Mouse (Mus musculus): ENCODE measurements around the gene Zfhx3.

Gene Zfhx3

GRCm38 (mm10) chr8:108613280-108613679 lies 670.8 kb downstream of the Zfhx3 start:
- ChIA-PET POLR2A (interaction anchor here in 1 of 4 experiments (0.7 kb wide), 1 partner anchor 207 kb away, joined by 3 read pairs; no protein-coding TSS in a partner anchor), CTCF (interaction anchor here in 2 of 4 experiments (0.6 to 1.4 kb wide), 2 partner anchors 9 to 17 kb away, joined by 3 read pairs; no protein-coding TSS in a partner anchor)

GRCm38 (mm10) chr8:108621296-108621695 lies 678.9 kb downstream of the Zfhx3 start:
- POLR2A ChIA-PET, result interaction anchor here in 1 of 4 experiments (0.6 kb wide), 1 partner anchor 667 kb away, joined by 3 read pairs; no protein-coding TSS in a partner anchor
- CTCF ChIA-PET, result interaction anchor here in 2 of 4 experiments (0.6 kb wide), 2 partner anchors 170 to 590 kb away, joined by 3 read pairs; no protein-coding TSS in a partner anchor

GRCm38 (mm10) chr8:108623660-108624059 lies 681.2 kb downstream of the Zfhx3 start:
- CTCF ChIA-PET, result no interaction called here
- POLR2A ChIA-PET, result no interaction called here

GRCm38 (mm10) chr8:108625571-108626120 lies 683.2 kb downstream of the Zfhx3 start:
- CTCF ChIA-PET, result no interaction called here
- POLR2A ChIA-PET, result no interaction called here

- ChIA-PET POLR2A (no interaction called here), CTCF (no interaction called here)
These were observed 688.6 kb downstream of the Zfhx3 start for GRCm38 (mm10) chr8:108631069-108631468.

GRCm38 (mm10) chr8:108634282-108634681 lies 691.8 kb downstream of the Zfhx3 start:
- ChIA-PET CTCF (no interaction called here), POLR2A (no interaction called here)

GRCm38 (mm10) chr8:108637887-108638286 lies 695.4 kb downstream of the Zfhx3 start:
- POLR2A ChIA-PET, result no interaction called here

GRCm38 (mm10) chr8:108645660-108646059 lies 703.2 kb downstream of the Zfhx3 start:
- POLR2A ChIA-PET, result interaction anchor here in 1 of 4 experiments (1.5 kb wide), 1 partner anchor 77 kb away, joined by 5 read pairs; no protein-coding TSS in a partner anchor

More at GRCm38 (mm10) chr8:108637887-108638286, 695.4 kb downstream of the Zfhx3 start:
- CTCF ChIA-PET, result interaction anchor here in 1 of 4 experiments (0.6 kb wide), 1 partner anchor 221 kb away, joined by 9 read pairs; no protein-coding TSS in a partner anchor

GRCm38 (mm10) chr8:108647556-108647955 lies 705.1 kb downstream of the Zfhx3 start:
- POLR2A ChIA-PET, result interaction anchor here in 1 of 4 experiments (0.8 kb wide), 1 partner anchor 61 kb away, joined by 4 read pairs; no protein-coding TSS in a partner anchor

More at GRCm38 (mm10) chr8:108645660-108646059, 703.2 kb downstream of the Zfhx3 start:
- CTCF ChIA-PET, result interaction anchor here in 1 of 4 experiments (0.6 kb wide), 1 partner anchor 19 kb away, joined by 3 read pairs; no protein-coding TSS in a partner anchor

GRCm38 (mm10) chr8:108648993-108649392 lies 706.5 kb downstream of the Zfhx3 start:
- ChIA-PET CTCF (no interaction called here), POLR2A (no interaction called here)

More at GRCm38 (mm10) chr8:108647556-108647955, 705.1 kb downstream of the Zfhx3 start:
- CTCF ChIA-PET, result no interaction called here

GRCm38 (mm10) chr8:108650837-108651236 lies 708.4 kb downstream of the Zfhx3 start:
- ChIA-PET POLR2A (no interaction called here), CTCF (no interaction called here)

GRCm38 (mm10) chr8:108661486-108662093 lies 719.1 kb downstream of the Zfhx3 start:
- CTCF ChIA-PET, result no interaction called here
- POLR2A ChIA-PET, result interaction anchor here in 1 of 4 experiments (0.7 kb wide), 1 partner anchor 223 kb away, joined by 3 read pairs; no protein-coding TSS in a partner anchor

- ChIA-PET CTCF (no interaction called here), POLR2A (no interaction called here)
These were observed 720.3 kb downstream of the Zfhx3 start for GRCm38 (mm10) chr8:108662766-108663165.

GRCm38 (mm10) chr8:108671939-108672515 lies 729.6 kb downstream of the Zfhx3 start:
- CTCF ChIA-PET, result interaction anchor here (0.6 to 0.7 kb wide), 4 partner anchors 80 to 864 kb away, joined by 3 to 7 read pairs (median 3); no protein-coding TSS in a partner anchor

GRCm38 (mm10) chr8:108675001-108675525 lies 732.6 kb downstream of the Zfhx3 start:
- ChIA-PET CTCF (no interaction called here), POLR2A (interaction anchor here in 1 of 4 experiments (0.6 kb wide), 1 partner anchor 38 kb away, joined by 3 read pairs; no protein-coding TSS in a partner anchor)

More at GRCm38 (mm10) chr8:108671939-108672515, 729.6 kb downstream of the Zfhx3 start:
- POLR2A ChIA-PET, result interaction anchor here in 2 of 4 experiments (0.6 kb wide), 3 partner anchors 86 to 339 kb away, joined by 3 to 5 read pairs (median 5); no protein-coding TSS in a partner anchor

GRCm38 (mm10) chr8:108689694-108690093 lies 747.2 kb downstream of the Zfhx3 start:
- CTCF ChIA-PET, result no interaction called here

GRCm38 (mm10) chr8:108690576-108691455 lies 748.4 kb downstream of the Zfhx3 start:
- CTCF ChIA-PET, result no interaction called here

More at GRCm38 (mm10) chr8:108689694-108690093, 747.2 kb downstream of the Zfhx3 start:
- POLR2A ChIA-PET, result no interaction called here

GRCm38 (mm10) chr8:108691456-108692238 lies 749.2 kb downstream of the Zfhx3 start:
- ChIA-PET CTCF (no interaction called here), POLR2A (interaction anchor here in 2 of 4 experiments (0.6 to 1.1 kb wide), 8 partner anchors 8 to 1130 kb away, joined by 3 to 6 read pairs (median 3); no protein-coding TSS in a partner anchor)

More at GRCm38 (mm10) chr8:108690576-108691455, 748.4 kb downstream of the Zfhx3 start:
- POLR2A ChIA-PET, result interaction anchor here in 2 of 4 experiments (0.6 to 1.1 kb wide), 5 partner anchors 7 to 749 kb away, joined by 3 to 6 read pairs (median 3); no protein-coding TSS in a partner anchor
